Mouse (Mus musculus): ENCODE results near the gene Pdk1.

DNA sequence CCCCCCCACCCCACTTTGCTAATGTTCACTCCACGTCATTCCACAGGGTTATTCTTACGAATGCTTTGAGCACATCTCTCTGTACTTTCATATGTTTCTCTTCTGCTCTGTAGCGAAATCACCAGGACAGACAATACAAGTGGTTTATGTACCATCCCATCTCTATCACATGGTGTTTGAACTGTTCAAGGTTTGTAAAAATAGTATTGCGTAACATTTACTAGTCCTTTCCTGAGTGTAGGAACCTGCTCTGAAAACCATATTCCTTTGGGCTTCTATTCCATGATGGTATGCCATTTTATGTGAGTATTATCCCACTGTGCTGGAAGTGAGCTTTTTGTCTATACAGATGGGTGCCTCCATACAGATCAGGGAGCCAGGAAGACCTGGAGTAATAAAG lies 14.2 kb downstream of the Pdk1 start:
- TF ChIP-seq CTCF (IDR thresholded peaks at IDR 0.05; ENCODE audit: low read depth) = no peak
- TF ChIP-seq EP300 (IDR thresholded peaks at IDR 0.05; ENCODE audit: low read depth) = no peak

All from liver, embryonic 14.5 days (tissue).